Mouse (Mus musculus): ENCODE results near the gene Galnt10.

GRCm38 (mm10) chr11:57829871-57830775, 184.9 kb downstream of the Galnt10 start:
- TF ChIP-seq CTCF (IDR thresholded peaks at IDR 0.05; ENCODE audit: extremely low read depth, insufficient read length, insufficient replicate concordance, low read depth, low read length) (no peak), POLR2A (IDR thresholded peaks at IDR 0.05; ENCODE audit: low read depth, low read length) (no peak)
